Mouse (Mus musculus) intestine, embryonic 16.5 days (tissue): ENCODE data around the gene Olfr544. TPM values are rescaled to one million over a fixed set of nuclear protein-coding genes. Genes with fewer than 3 reads are reported as not detected.

ENCODE experiments used
- ATAC-seq: fragments of 200-750 bp; cut with Nextera tagmentation; 2 replicates; pipeline ENCODE4 v1.8.0; 2017; ENCODE audit warnings: moderate TSS enrichment, moderate library complexity
- H3K27ac ChIP-seq: fragments of 300-500 bp; sonication (generic); 2 replicates; pipeline ENCODE4 v1.5.1; 2014; ENCODE audit warnings: mild to moderate bottlenecking, low read length
- H3K27me3 ChIP-seq: fragments of 300-500 bp; sonication (generic); replicated peaks from 2 replicates; pipeline ENCODE4 v1.6.1; 2014; ENCODE audit warnings: low read length, control low read depth, mixed read lengths; ENCODE audit not compliant: control insufficient read depth, insufficient read depth
- H3K36me3 ChIP-seq: fragments of 300-500 bp; sonication (generic); 2 replicates; pipeline ENCODE4 v1.6.1; 2014; ENCODE audit warnings: low read length, control low read depth; ENCODE audit not compliant: control insufficient read depth, insufficient read depth
- H3K4me1 ChIP-seq: fragments of 300-500 bp; sonication (generic); 2 replicates; pipeline ENCODE4 v1.6.1; 2014; ENCODE audit warnings: low read length, control low read depth, mixed read lengths; ENCODE audit not compliant: control insufficient read depth, insufficient read depth
- H3K4me2 ChIP-seq: fragments of 300-500 bp; sonication (generic); 2 replicates; pipeline ENCODE4 v1.6.1; 2014; ENCODE audit warnings: low read depth, low read length, control low read depth
- H3K4me3 ChIP-seq: fragments of 300-500 bp; sonication (generic); 2 replicates; pipeline ENCODE4 v1.5.1; 2014; ENCODE audit warnings: mild to moderate bottlenecking, low read length
- H3K9ac ChIP-seq: fragments of 300-500 bp; sonication (generic); 2 replicates; pipeline ENCODE4 v1.6.1; 2014; ENCODE audit warnings: low read depth, low read length
- H3K9me3 ChIP-seq: fragments of 300-500 bp; sonication (generic); 2 replicates; pipeline ENCODE4 v1.6.1; 2016; ENCODE audit warnings: low read length, control low read depth; ENCODE audit not compliant: control insufficient read depth
- WGBS: fragments of 180-500 bp; shearing (Covaris S2); extraction: QIAGEN DNeasy Blood & Tissue Kit; methylation state at CpG from one replicate; pipeline ENCODE4 v1.1.7; 2014; 5-methylcytosine and 5-hydroxymethylcytosine counted together
- polyA plus RNA-seq: library from polyadenylated mRNA; unstranded; fragments of >200 nt; fragmentation: Nextera tagmentation; extraction: Ambion mirVana; gene quantifications from 2 replicates; pipeline ENCODE4 v1.2.1, GENCODE M21; 2015

Olfr544 gene
- polyA plus RNA-seq, 1 experiment from 2014 or later, result not detected

GRCm38 (mm10) chr7:102480821-102481220 lies 7.3 kb downstream of the Olfr544 start:
- H3K4me2 ChIP-seq, result no peak overlapping the region
- no peak overlapping the region for H3K9ac ChIP-seq
- no peak overlapping the region for H3K4me3 ChIP-seq
- no peaks in the 10 kb centered on the region for H3K27me3 ChIP-seq
- H3K27ac ChIP-seq, result no peak overlapping the region
- no peak for ATAC-seq
- H3K36me3 ChIP-seq, result no peaks in the 10 kb centered on the region
- no peaks in the 10 kb centered on the region for H3K9me3 ChIP-seq
- 0 out of 2 replicates have a peak, but pooled peaks cover 7% of the 10 kb centered on the region for H3K4me1 ChIP-seq
- WGBS, result 71% methylated on average over 4 of the region's 4 CpGs

DNA sequence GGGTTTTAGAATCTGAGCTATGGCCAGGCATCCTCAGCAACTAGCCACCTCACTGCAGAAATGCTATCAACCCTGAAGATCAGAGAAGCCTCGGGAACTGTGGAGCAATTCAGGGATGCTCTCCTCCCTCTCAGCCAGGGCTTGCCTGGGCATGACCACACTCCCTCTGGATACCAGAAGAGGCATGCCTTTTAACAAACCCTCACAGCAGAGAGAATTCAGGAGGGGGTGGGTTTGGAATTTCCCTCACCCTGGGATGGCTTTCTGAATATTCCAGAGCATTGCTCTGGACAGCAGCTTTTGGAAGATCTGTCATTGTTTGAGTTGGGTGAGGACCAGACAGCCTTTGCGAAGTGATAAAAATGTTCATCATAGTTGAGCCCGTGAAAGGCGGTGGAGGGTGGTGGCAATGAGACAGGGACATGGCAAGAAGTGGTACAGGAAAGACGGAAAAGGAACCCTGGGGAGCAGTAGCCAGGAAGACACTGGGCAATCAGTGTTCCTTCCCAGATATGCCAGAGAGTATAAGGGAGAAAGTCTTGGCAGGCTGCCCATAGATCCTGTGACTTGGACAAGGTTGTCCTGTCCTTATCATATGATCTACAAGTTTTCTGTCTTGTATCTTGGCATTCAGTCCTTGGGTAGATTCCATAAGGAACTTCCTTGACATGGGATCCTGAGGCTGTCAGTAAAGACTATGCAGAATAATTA lies 8.6 kb downstream of the Olfr544 start:
- ATAC-seq, result peak; percentile 78
- Histone ChIP-seq H3K4me2 (no peak overlapping the region), H3K36me3 (no peaks in the 10 kb centered on the region), H3K27me3 (no peaks in the 10 kb centered on the region), H3K9me3 (no peaks in the 10 kb centered on the region), H3K4me1 (0 out of 2 replicates have a peak, but pooled peaks cover 7% of the 10 kb centered on the region), H3K27ac (no peak overlapping the region), H3K4me3 (no peak overlapping the region), H3K9ac (no peak overlapping the region)
- 59% methylated on average over 5 of the region's 5 CpGs for WGBS

DNA sequence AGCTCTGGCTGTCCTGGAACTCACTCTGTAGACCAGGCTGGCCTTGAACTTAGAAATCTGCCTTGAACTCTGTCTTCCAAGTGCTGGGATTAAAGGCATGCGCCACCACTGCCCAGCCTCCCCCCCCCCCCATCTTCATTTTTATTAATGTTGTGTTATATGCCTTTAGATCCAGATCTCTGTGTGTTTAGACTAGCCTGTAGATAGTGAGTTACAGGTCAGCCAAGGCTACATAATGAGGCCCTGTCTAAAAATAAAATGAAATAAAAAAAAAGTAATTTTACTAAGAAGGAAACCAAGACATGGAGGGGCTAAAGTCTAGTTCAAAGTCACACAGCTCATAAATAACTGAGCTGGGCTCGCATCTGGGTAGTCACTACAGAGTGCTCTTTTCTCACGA lies 9.2 kb downstream of the Olfr544 start:
- no peaks in the 10 kb centered on the region for H3K36me3 ChIP-seq
- H3K9me3 ChIP-seq, result no peaks in the 10 kb centered on the region
- ATAC-seq, result peak; percentile 57
- no peak overlapping the region for H3K27ac ChIP-seq
- no peak overlapping the region for H3K9ac ChIP-seq
- 0 out of 2 replicates have a peak, but pooled peaks cover 7% of the 10 kb centered on the region for H3K4me1 ChIP-seq
- H3K27me3 ChIP-seq, result no peaks in the 10 kb centered on the region
- H3K4me3 ChIP-seq, result no peak overlapping the region
- 69% methylated on average over 3 of the region's 3 CpGs for WGBS
- H3K4me2 ChIP-seq, result no peak overlapping the region

- no peaks in the 10 kb centered on the region for H3K36me3 ChIP-seq
- H3K4me1 ChIP-seq, result 0 out of 2 replicates have a peak, but pooled peaks cover 7% of the 10 kb centered on the region
- ATAC-seq, result no peak
- H3K4me2 ChIP-seq, result no peak overlapping the region
- H3K9me3 ChIP-seq, result no peaks in the 10 kb centered on the region
- no peak overlapping the region for H3K27ac ChIP-seq
- H3K4me3 ChIP-seq, result no peak overlapping the region
- H3K9ac ChIP-seq, result no peak overlapping the region
- H3K27me3 ChIP-seq, result no peaks in the 10 kb centered on the region
- 85% methylated on average over 4 of the region's 4 CpGs for WGBS
Observed at GRCm38 (mm10) chr7:102478425-102478824, 9.7 kb downstream of the Olfr544 start.

DNA sequence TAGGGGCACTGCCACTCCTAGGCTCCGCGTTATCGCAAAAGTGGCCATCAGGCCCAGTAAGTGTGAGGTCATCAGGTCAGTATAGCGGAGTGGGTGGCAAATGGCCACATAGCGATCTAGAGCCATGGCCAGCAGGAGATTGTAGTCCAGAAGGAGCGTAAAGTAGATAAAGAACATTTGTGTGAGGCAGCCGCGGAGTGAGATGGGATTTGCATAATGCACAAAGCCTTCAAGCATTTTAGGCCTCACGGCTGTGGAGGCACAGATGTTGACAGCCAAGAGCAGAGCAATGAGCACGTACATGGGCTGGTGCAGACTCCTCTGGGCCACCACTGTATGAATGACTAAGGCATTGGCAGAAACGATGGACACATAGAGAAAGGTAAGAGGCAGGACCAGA lies 10.7 kb downstream of the Olfr544 start:
- WGBS, result 83% methylated on average over 11 of the region's 11 CpGs
- Histone ChIP-seq H3K4me3 (no peak overlapping the region), H3K4me1 (0 out of 2 replicates have a peak, but pooled peaks cover 7% of the 10 kb centered on the region), H3K9me3 (no peaks in the 10 kb centered on the region), H3K27ac (no peak overlapping the region), H3K36me3 (no peaks in the 10 kb centered on the region), H3K27me3 (no peaks in the 10 kb centered on the region), H3K9ac (no peak overlapping the region), H3K4me2 (no peak overlapping the region)
- no peak for ATAC-seq

DNA sequence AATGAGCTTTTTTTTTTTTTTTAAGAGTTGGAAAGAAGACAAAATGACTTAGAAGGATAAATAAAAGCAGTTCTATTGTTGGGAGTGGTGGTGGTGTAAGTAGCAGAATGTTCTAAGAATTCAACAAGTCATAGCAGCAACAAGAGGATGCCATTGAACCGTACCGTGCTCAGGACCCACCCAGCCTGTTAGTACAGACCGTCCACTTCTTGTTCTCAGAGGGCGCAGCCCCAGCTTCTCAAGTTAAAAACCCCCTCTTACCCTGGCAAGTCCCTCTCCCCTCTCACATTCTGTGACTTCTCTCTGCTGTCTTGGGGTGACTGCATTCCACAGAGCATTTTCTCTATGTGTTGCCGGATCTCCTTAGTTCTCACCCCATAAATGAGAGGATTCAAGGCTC lies 11.5 kb downstream of the Olfr544 start:
- no peaks in the 10 kb centered on the region for H3K27me3 ChIP-seq
- H3K4me2 ChIP-seq, result no peak overlapping the region
- H3K4me3 ChIP-seq, result no peak overlapping the region
- ATAC-seq, result no peak
- H3K4me1 ChIP-seq, result 0 out of 2 replicates have a peak, but pooled peaks cover 7% of the 10 kb centered on the region
- 94% methylated on average over 5 of the region's 5 CpGs for WGBS
- no peak overlapping the region for H3K9ac ChIP-seq
- no peaks in the 10 kb centered on the region for H3K36me3 ChIP-seq
- no peaks in the 10 kb centered on the region for H3K9me3 ChIP-seq
- no peak overlapping the region for H3K27ac ChIP-seq

DNA sequence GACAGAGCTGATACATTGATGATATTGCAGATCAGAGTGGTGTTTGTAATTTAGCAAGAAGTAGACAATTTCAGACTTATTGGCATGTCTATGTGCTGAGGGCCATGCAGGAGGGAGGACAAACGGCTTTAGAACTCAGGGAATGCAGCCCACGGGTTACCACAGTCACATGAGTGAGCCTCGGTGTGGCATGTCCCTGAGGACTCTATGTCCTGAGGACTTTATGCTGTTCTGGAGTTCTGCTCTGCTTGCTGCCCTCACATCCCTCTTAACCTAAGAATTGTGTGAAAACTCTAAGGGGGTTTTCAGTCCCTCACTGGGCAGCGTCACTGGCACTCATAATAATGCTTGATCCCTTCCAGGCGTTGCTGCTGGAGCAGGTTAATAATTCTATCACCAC lies 15.4 kb downstream of the Olfr544 start:
- no peaks in the 10 kb centered on the region for H3K9me3 ChIP-seq
- H3K4me3 ChIP-seq, result no peak overlapping the region
- no peak overlapping the region for H3K27ac ChIP-seq
- 0 out of 2 replicates have a peak, but pooled peaks cover 2% of the 10 kb centered on the region for H3K36me3 ChIP-seq
- H3K4me1 ChIP-seq, result no peaks in the 10 kb centered on the region
- H3K9ac ChIP-seq, result no peak overlapping the region
- no peaks in the 10 kb centered on the region for H3K27me3 ChIP-seq
- no peak for ATAC-seq
- no peak overlapping the region for H3K4me2 ChIP-seq
- WGBS, result 49% methylated on average over 5 of the region's 5 CpGs

- Histone ChIP-seq H3K36me3 (peaks cover 19% of the 10 kb centered on the region), H3K27me3 (no peaks in the 10 kb centered on the region), H3K4me2 (no peak overlapping the region), H3K9me3 (no peaks in the 10 kb centered on the region), H3K27ac (no peak overlapping the region), H3K9ac (no peak overlapping the region), H3K4me3 (no peak overlapping the region), H3K4me1 (no peaks in the 10 kb centered on the region)
- 90% methylated on average over 8 of the region's 8 CpGs for WGBS
- ATAC-seq, result no peak
Observed at GRCm38 (mm10) chr7:102467566-102467965, 20.5 kb downstream of the Olfr544 start.

DNA sequence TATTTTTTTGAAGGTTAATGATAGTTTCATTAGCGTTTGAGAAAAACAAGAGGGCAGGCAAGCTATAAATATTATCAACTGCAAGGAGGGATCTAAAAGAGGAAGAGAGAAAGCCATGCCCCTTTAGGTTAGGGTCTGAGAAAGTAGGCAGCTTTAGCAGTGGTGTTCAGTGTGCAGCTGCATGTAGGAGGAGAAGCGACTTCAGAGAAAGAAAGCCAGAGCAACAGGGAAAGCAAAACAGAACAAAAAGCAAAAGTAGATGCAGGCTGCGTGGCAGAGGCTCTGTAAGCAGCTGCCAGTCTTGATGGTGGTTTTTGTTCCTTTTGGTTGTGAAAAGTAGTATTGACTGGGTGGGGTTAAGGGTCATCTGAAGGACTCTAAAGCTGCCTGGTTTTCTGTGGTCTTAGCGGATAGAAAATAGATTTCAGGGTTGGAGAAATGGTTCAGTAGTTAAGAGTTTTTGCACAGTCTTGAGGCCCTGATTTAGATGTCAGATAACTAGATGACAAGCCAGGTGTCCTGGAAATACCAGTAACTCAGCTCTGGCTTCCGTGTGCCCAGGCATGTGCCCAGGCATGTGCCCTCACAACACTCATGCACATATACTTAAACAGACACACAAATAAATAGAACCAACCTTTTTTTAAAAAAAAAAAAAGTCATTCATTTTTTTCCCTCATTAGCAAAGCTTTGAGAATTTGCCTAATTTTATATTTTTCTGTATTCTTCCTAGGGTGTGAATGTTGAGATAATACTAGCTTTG lies 29.3 kb downstream of the Olfr544 start:
- H3K9me3 ChIP-seq, result no peaks in the 10 kb centered on the region
- H3K4me3 ChIP-seq, result no peak overlapping the region
- H3K4me2 ChIP-seq, result no peak overlapping the region
- no peak overlapping the region for H3K27ac ChIP-seq
- H3K36me3 ChIP-seq, result peaks cover 17% of the 10 kb centered on the region
- no peaks in the 10 kb centered on the region for H3K27me3 ChIP-seq
- WGBS, result 91% methylated on average over 5 of the region's 5 CpGs
- no peak overlapping the region for H3K9ac ChIP-seq
- ATAC-seq, result no peak
- no peaks in the 10 kb centered on the region for H3K4me1 ChIP-seq
